Mouse (Mus musculus) Patski (cell line): Measurements from ENCODE around the gene Lpcat4. TPM values are rescaled to one million over a fixed set of nuclear protein-coding genes. Genes with fewer than 3 reads are reported as not detected.
"Not testable (repeated sequence)": the region's sequence is repeated elsewhere in the genome, so short reads cannot be mapped to it uniquely, and the experiment has no call there.

Source experiments
- ATAC-seq: fragments of 100-300 bp; one replicate; pipeline ENCODE4 v1.8.0; 2021
- CTCF ChIA-PET: fragments of 350-600 bp; sonication (Branson Sonifier 250); formaldehyde crosslinking; loops from one replicate; lab custom pipeline; 2022; ENCODE audit warnings: inconsistent platforms; lab: Charles Lee
- POLR2A ChIA-PET: fragments of 350-600 bp; sonication (Branson Sonifier 250); formaldehyde crosslinking; loops from one replicate; lab custom pipeline; 2022; ENCODE audit warnings: antibody characterized with exemption, inconsistent platforms; lab: Charles Lee
- DNase-seq: peaks from one replicate; pipeline ENCODE4 v3.0.0-alpha.2; 2011; ENCODE audit warnings: low read depth, low spot score
- H3K27me3 ChIP-seq: fragments of 371-371 bp; one replicate; pipeline ENCODE4 v1.5.1; 2021
- CTCF ChIP-seq: fragments of 100-300 bp; IDR thresholded peaks from one replicate; pipeline ENCODE4 v1.5.1; 2021
- in situ Hi-C: fragments of 300-500 bp; cut with MboI; formaldehyde crosslinking; loops from 3 replicates; pipeline ENCODE4 v1.11.1; 2018; ENCODE audit warnings: low pct_unique_long_range_greater_than_20kb, mixed read lengths
- polyA plus RNA-seq: library from polyadenylated mRNA; unstranded; gene quantifications from one replicate; pipeline ENCODE4 v1.2.3, GENCODE M21; 2021

The Lpcat4 gene
- polyA plus RNA-seq, 1 experiment from 2014 or later = 46.9 TPM

- ChIA-PET CTCF (interaction anchor here (1.4 to 1.9 kb wide), 2 partner anchors 29 to 71 kb away, joined by 3 read pairs; no protein-coding TSS in a partner anchor), POLR2A (interaction anchor here (2.2 kb wide), 1 partner anchor 17 kb away, joined by 6 read pairs; no protein-coding TSS in a partner anchor)
- no peaks in the 10 kb centered on the region for H3K27me3 ChIP-seq
- TF ChIP-seq CTCF = no peak
- no peak for ATAC-seq
- no peak for DNase-seq
- in situ Hi-C loops = loop anchor here (5.0 to 10.0 kb wide), 2 partner anchors 97 to 215 kb away; partner anchors contain the start of genes Chrm5 and Emc4
Observed at GRCm38 (mm10) chr2:112267547-112268269, 28.4 kb downstream of the Lpcat4 start.

- TF ChIP-seq CTCF = no peak
- no peak for ATAC-seq
- POLR2A ChIA-PET = no interaction called here
- in situ Hi-C loops = no loop called here
- H3K27me3 ChIP-seq = no peaks in the 10 kb centered on the region
- no peak for DNase-seq
- CTCF ChIA-PET = no interaction called here
Observed at GRCm38 (mm10) chr2:112270011-112270410, 30.7 kb downstream of the Lpcat4 start.

- CTCF ChIA-PET = no interaction called here
- H3K27me3 ChIP-seq = no peaks in the 10 kb centered on the region
- TF ChIP-seq CTCF = no peak
- in situ Hi-C loops = no loop called here
- POLR2A ChIA-PET = no interaction called here
- no peak for DNase-seq
- ATAC-seq = no peak
Observed at GRCm38 (mm10) chr2:112272909-112273308, 33.6 kb downstream of the Lpcat4 start.

- ChIA-PET POLR2A (no interaction called here), CTCF (no interaction called here)
- TF ChIP-seq CTCF = no peak
Observed at GRCm38 (mm10) chr2:112273474-112273873, 34.2 kb downstream of the Lpcat4 start.

GRCm38 (mm10) chr2:112276870-112277269 is 37.6 kb downstream of the Lpcat4 start:
- POLR2A ChIA-PET = no interaction called here
- H3K27me3 ChIP-seq = no peaks in the 10 kb centered on the region
- no peak for TF ChIP-seq CTCF
- CTCF ChIA-PET = no interaction called here
- in situ Hi-C loops = no loop called here
- DNase-seq (no peak), ATAC-seq (no peak)

More at GRCm38 (mm10) chr2:112273474-112273873, 34.2 kb downstream of the Lpcat4 start:
- in situ Hi-C loops = no loop called here
- ATAC-seq (no peak), DNase-seq (no peak)
- no peaks in the 10 kb centered on the region for H3K27me3 ChIP-seq

- ATAC-seq = no peak
- no peak for TF ChIP-seq CTCF
- POLR2A ChIA-PET = no interaction called here
- in situ Hi-C loops = no loop called here
- H3K27me3 ChIP-seq = no peaks in the 10 kb centered on the region
- no peak for DNase-seq
- CTCF ChIA-PET = interaction anchor here (0.9 to 2.8 kb wide), 2 partner anchors 25 to 76 kb away, joined by 3 to 8 read pairs; no protein-coding TSS in a partner anchor
Observed at GRCm38 (mm10) chr2:112282846-112283245, 43.6 kb downstream of the Lpcat4 start.

- in situ Hi-C loops = no loop called here
- POLR2A ChIA-PET = interaction anchor here (0.7 to 1.0 kb wide), 2 partner anchors 18 to 28 kb away, joined by 6 read pairs; partner anchors contain the start of genes Gm21985 and Slc12a6
- CTCF ChIA-PET = interaction anchor here (1.3 to 2.8 kb wide), 3 partner anchors 12 to 24 kb away, joined by 3 to 8 read pairs (median 3); no protein-coding TSS in a partner anchor
- peak; percentile 98 for ATAC-seq
- H3K27me3 ChIP-seq = no peaks in the 10 kb centered on the region
- no peak for DNase-seq
- TF ChIP-seq CTCF = no peak
Observed at GRCm38 (mm10) chr2:112284363-112285030, 45.2 kb downstream of the Lpcat4 start.

GRCm38 (mm10) chr2:112285031-112285390 is 45.7 kb downstream of the Lpcat4 start:
- TF ChIP-seq CTCF = no peak
- H3K27me3 ChIP-seq = no peaks in the 10 kb centered on the region
- ChIA-PET POLR2A (interaction anchor here (0.7 to 1.0 kb wide), 2 partner anchors 18 to 29 kb away, joined by 6 read pairs; partner anchors contain the start of genes Gm21985 and Slc12a6), CTCF (interaction anchor here (1.3 to 2.8 kb wide), 3 partner anchors 11 to 23 kb away, joined by 3 to 8 read pairs (median 3); no protein-coding TSS in a partner anchor)
- DNase-seq = no peak
- in situ Hi-C loops = no loop called here
- no peak for ATAC-seq

- H3K27me3 ChIP-seq, in situ Hi-C loops, DNase-seq, CTCF ChIA-PET, ATAC-seq, POLR2A ChIA-PET: not testable (repeated sequence)
Observed at GRCm38 (mm10) chr2:112286062-112286461, 46.8 kb downstream of the Lpcat4 start.

GRCm38 (mm10) chr2:112287059-112287458 is 47.8 kb downstream of the Lpcat4 start:
- in situ Hi-C loops = no loop called here
- ATAC-seq (no peak), DNase-seq (no peak)
- ChIA-PET CTCF (interaction anchor here (2.2 kb wide), 1 partner anchor 11 kb away, joined by 9 read pairs; no protein-coding TSS in a partner anchor), POLR2A (no interaction called here)
- TF ChIP-seq CTCF = no peak
- H3K27me3 ChIP-seq = no peaks in the 10 kb centered on the region
